Mouse (Mus musculus) erythroblast, adult 5-6 weeks (primary cell): ENCODE data around the gene Fads6. TPM values are rescaled to one million over a fixed set of nuclear protein-coding genes. Genes with fewer than 3 reads are reported as not detected.

Experiments
- ATAC-seq: replicated peaks from 2 replicates; pipeline ENCODE4 v1.8.0; 2016; ENCODE audit warnings: moderate number of reproducible peaks, mild to moderate bottlenecking, moderate TSS enrichment, inconsistent platforms; ENCODE audit not compliant: poor library complexity, low FRiP score, severe bottlenecking
- total RNA-seq, 2 experiments: library from RNA; stranded (forward) in 1 of 2; stranded (reverse) in 1 of 2; fragments of 150-400 nt in 1 of 2; fragments of 200-764, 138-1000 nt in 1 of 2; gene quantifications; 2 replicates each; pipeline versions ENCODE4 v1.2.3 to v1.2.4; 2015 to 2017; ENCODE audit warnings: low replicate concordance in 2 of 2

Gene Fads6
- total RNA-seq, 2 experiments from 2014 or later: 0.26 TPM; not detected in 1

DNA sequence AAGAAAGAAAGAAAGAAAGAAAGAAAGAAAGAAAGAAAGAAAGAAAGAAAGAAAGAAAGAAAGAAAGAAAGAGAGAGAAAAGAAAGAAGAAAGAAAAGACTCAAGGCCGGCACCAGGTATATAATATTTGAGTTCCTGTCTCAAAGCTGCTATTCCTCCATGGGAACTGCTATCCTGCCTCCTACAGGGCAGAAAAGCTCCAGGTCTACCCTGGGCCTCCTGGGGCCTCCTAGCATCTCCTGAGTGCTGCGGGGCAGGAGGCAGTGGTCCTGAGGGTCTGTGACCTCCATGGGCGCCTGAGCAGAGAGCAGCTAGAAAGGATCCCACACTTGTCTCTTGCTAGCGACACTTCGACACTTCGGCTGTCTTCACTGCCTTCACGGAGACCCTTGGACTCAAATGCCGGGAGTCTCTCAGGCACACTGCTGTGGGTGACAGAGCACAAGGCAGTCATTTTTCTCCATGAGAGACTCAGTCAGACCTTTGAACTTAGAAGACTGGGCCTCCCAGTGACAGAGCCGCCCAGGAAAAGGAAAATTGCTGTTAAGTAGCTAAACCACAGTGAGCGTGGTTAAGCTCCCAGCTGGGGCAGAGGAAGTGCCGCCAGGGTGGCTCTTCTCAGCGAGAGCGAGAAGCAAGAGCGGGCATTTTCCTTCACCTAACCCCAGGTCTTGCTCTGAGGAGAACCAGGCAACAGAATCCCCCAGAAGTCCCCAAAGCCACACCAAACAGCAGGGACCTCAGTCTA is 66.1 kb downstream of the Fads6 start:
- no peak for ATAC-seq

Other genes starting within 250 kb of the Fads6 start
- gene Cd300ld3, start 249.3 kb downstream of the Fads6 start, total RNA-seq (2015; ENCODE audit: low replicate concordance): 1.7 and 27.2 TPM in 2 replicates
- 13.0 TPM in 1 of 2 replicates, not detected in the other for gene Cd300ld3, start 249.3 kb downstream of the Fads6 start, total RNA-seq (2017; ENCODE audit: low replicate concordance)
- gene Cd300e, start 235.5 kb downstream of the Fads6 start, total RNA-seq (2015; ENCODE audit: low replicate concordance): 2.3 and 2.7 TPM in 2 replicates
- gene Cd300e, start 235.5 kb downstream of the Fads6 start, total RNA-seq (2017; ENCODE audit: low replicate concordance): 0.42 and 0.43 TPM in 2 replicates
- 4.8 and 7.5 TPM in 2 replicates for gene Rab37, start 206.2 kb downstream of the Fads6 start, total RNA-seq (2015; ENCODE audit: low replicate concordance)
- gene Rab37, start 206.2 kb downstream of the Fads6 start, total RNA-seq (2017; ENCODE audit: low replicate concordance): 3.8 and 4.3 TPM in 2 replicates
- gene Cd300lf, start 163.7 kb downstream of the Fads6 start, total RNA-seq (2015; ENCODE audit: low replicate concordance): 6.3 and 17.3 TPM in 2 replicates
- 11.3 and 13.7 TPM in 2 replicates for gene Cd300lf, start 163.7 kb downstream of the Fads6 start, total RNA-seq (2017; ENCODE audit: low replicate concordance)
- gene Slc9a3r1, start 134.3 kb downstream of the Fads6 start, total RNA-seq (2015; ENCODE audit: low replicate concordance): 22.2 and 22.5 TPM in 2 replicates
- 17.7 and 19.1 TPM in 2 replicates for gene Slc9a3r1, start 134.3 kb downstream of the Fads6 start, total RNA-seq (2017; ENCODE audit: low replicate concordance)
- gene Tmem104, start 110.2 kb downstream of the Fads6 start, total RNA-seq (2015; ENCODE audit: low replicate concordance): 4.6 and 5.2 TPM in 2 replicates
- gene Tmem104, start 110.2 kb downstream of the Fads6 start, total RNA-seq (2017; ENCODE audit: low replicate concordance): 0.85 and 1.5 TPM in 2 replicates
- 3.1 and 8.8 TPM in 2 replicates for gene Nat9, start 109.8 kb downstream of the Fads6 start, total RNA-seq (2015; ENCODE audit: low replicate concordance)
- gene Nat9, start 109.8 kb downstream of the Fads6 start, total RNA-seq (2017; ENCODE audit: low replicate concordance): 8.8 and 10.5 TPM in 2 replicates
- gene Grin2c, start 30.4 kb downstream of the Fads6 start, total RNA-seq (2015; ENCODE audit: low replicate concordance): not detected in 2 replicates
- not detected in 2 replicates for gene Grin2c, start 30.4 kb downstream of the Fads6 start, total RNA-seq (2017; ENCODE audit: low replicate concordance)
- gene Fdxr, start 20.6 kb downstream of the Fads6 start, total RNA-seq (2015; ENCODE audit: low replicate concordance): 4.2 TPM in 1 of 2 replicates, not detected in the other
- 2.9 TPM in 1 of 2 replicates, not detected in the other for gene Fdxr, start 20.6 kb downstream of the Fads6 start, total RNA-seq (2017; ENCODE audit: low replicate concordance)
- gene Otop2, start 9.5 kb upstream of the Fads6 start, total RNA-seq (2015; ENCODE audit: low replicate concordance): not detected in 2 replicates
- gene Otop2, start 9.5 kb upstream of the Fads6 start, total RNA-seq (2017; ENCODE audit: low replicate concordance): not detected in 2 replicates
- not detected in 2 replicates for gene Ush1g, start 24.4 kb upstream of the Fads6 start, total RNA-seq (2015; ENCODE audit: low replicate concordance)
- not detected in 2 replicates for gene Ush1g, start 24.4 kb upstream of the Fads6 start, total RNA-seq (2017; ENCODE audit: low replicate concordance)
- gene Otop3, start 37.1 kb upstream of the Fads6 start, total RNA-seq (2015; ENCODE audit: low replicate concordance): not detected in 2 replicates
- not detected in 2 replicates for gene Otop3, start 37.1 kb upstream of the Fads6 start, total RNA-seq (2017; ENCODE audit: low replicate concordance)
- 1.2 and 5.2 TPM in 2 replicates for gene Hid1, start 70.1 kb upstream of the Fads6 start, total RNA-seq (2015; ENCODE audit: low replicate concordance)
- gene Hid1, start 70.1 kb upstream of the Fads6 start, total RNA-seq (2017; ENCODE audit: low replicate concordance): 0.26 TPM in 1 of 2 replicates, not detected in the other
- not detected in 2 replicates for gene Cdr2l, start 84.3 kb upstream of the Fads6 start, total RNA-seq (2015; ENCODE audit: low replicate concordance)
- not detected in 2 replicates for gene Cdr2l, start 84.3 kb upstream of the Fads6 start, total RNA-seq (2017; ENCODE audit: low replicate concordance)
- gene Mrpl58, start 106.1 kb upstream of the Fads6 start, total RNA-seq (2015; ENCODE audit: low replicate concordance): 19.2 and 34.4 TPM in 2 replicates
- 18.0 and 23.0 TPM in 2 replicates for gene Mrpl58, start 106.1 kb upstream of the Fads6 start, total RNA-seq (2017; ENCODE audit: low replicate concordance)
- gene Atp5h, start 122.3 kb upstream of the Fads6 start, total RNA-seq (2015; ENCODE audit: low replicate concordance): 282 and 306 TPM in 2 replicates
- 240 and 279 TPM in 2 replicates for gene Atp5h, start 122.3 kb upstream of the Fads6 start, total RNA-seq (2017; ENCODE audit: low replicate concordance)
- 2.1 and 5.9 TPM in 2 replicates for gene Kctd2, start 122.5 kb upstream of the Fads6 start, total RNA-seq (2015; ENCODE audit: low replicate concordance)
- gene Kctd2, start 122.5 kb upstream of the Fads6 start, total RNA-seq (2017; ENCODE audit: low replicate concordance): 2.8 and 8.3 TPM in 2 replicates
- not detected in 2 replicates for gene Trim80, start 142.9 kb upstream of the Fads6 start, total RNA-seq (2015; ENCODE audit: low replicate concordance)
- gene Trim80, start 142.9 kb upstream of the Fads6 start, total RNA-seq (2017; ENCODE audit: low replicate concordance): not detected in 2 replicates
- not detected in 2 replicates for gene Slc16a5, start 164.8 kb upstream of the Fads6 start, total RNA-seq (2015; ENCODE audit: low replicate concordance)
- gene Slc16a5, start 164.8 kb upstream of the Fads6 start, total RNA-seq (2017; ENCODE audit: low replicate concordance): not detected in 2 replicates
- 2.5 and 3.8 TPM in 2 replicates for gene Armc7, start 178.0 kb upstream of the Fads6 start, total RNA-seq (2015; ENCODE audit: low replicate concordance)
- gene Armc7, start 178.0 kb upstream of the Fads6 start, total RNA-seq (2017; ENCODE audit: low replicate concordance): 1.5 and 5.5 TPM in 2 replicates
- 32.8 and 52.3 TPM in 2 replicates for gene Nt5c, start 194.2 kb upstream of the Fads6 start, total RNA-seq (2015; ENCODE audit: low replicate concordance)
- gene Nt5c, start 194.2 kb upstream of the Fads6 start, total RNA-seq (2017; ENCODE audit: low replicate concordance): 14.1 and 16.0 TPM in 2 replicates
- gene Jpt1, start 216.7 kb upstream of the Fads6 start, total RNA-seq (2015; ENCODE audit: low replicate concordance): 105 and 112 TPM in 2 replicates
- gene Jpt1, start 216.7 kb upstream of the Fads6 start, total RNA-seq (2017; ENCODE audit: low replicate concordance): 114 and 134 TPM in 2 replicates
- 126 and 222 TPM in 2 replicates for gene Sumo2, start 238.6 kb upstream of the Fads6 start, total RNA-seq (2015; ENCODE audit: low replicate concordance)
- 154 and 170 TPM in 2 replicates for gene Sumo2, start 238.6 kb upstream of the Fads6 start, total RNA-seq (2017; ENCODE audit: low replicate concordance)